Mouse (Mus musculus): Measurements from ENCODE around the gene Zfp526. TPM values are rescaled to one million over a fixed set of nuclear protein-coding genes. Genes with fewer than 3 reads are reported as not detected.

The Zfp526 gene
- total RNA-seq, 2 experiments from 2014 or later: 18.0 to 27.6 TPM

DNA sequence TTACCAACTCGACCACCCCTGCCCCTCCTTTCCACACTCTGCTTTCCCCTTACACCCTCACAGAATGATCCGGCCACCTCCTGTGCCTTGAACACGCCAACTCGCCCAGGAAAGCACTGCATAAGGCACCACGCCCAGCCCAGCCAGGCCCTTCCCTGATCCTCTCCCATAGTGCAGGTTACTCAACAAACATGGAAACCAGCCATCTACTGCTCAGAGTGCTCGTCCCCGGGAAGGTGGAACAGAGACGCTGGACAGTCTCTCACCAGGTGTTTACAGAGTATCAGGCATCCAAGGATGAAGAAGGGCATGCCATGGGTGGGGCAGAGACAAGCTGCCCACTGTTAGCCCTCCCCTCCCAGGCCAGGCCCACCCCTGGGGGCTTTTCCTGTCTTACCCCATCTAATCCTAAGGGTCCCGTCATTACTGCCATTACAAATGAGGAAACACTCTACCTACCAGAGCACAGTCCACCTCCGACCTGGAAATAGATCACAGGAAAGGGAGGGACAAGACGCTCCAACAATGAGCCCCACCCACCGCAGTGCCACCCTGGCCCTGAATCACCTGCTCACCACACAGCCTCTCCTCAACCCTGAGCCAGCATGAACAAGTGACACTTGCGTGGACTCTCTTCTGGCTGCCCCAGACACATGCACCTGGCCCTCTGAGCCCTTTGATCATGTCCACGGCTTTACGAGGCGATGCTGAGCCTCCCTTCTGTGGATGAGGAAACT lies 15.0 kb upstream of the Zfp526 start:
- ATAC-seq (replicated peaks; ENCODE audit: low FRiP score, poor library complexity, severe bottlenecking): no peak

DNA sequence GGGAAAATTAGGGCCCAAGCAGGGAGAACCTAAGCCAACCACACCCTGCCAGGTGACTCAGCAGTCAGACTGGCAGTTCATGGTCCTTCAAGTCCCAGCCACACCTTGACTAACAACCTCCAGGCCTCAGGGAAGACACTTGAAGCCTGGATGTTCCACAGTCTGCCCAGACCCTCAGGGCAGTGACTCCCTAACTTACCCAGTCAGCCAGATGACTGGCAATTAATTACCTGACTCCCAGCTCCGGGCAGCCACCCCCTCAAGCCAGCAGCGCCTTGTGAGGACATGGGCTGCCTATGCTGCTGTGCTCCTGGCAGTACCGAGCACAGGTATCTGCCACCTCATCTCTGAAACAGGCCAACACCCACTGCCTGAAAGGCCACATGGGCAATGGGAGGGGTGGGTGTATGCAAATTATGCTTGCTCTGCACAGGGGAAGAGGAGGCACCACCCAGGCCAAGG lies 12.0 kb upstream of the Zfp526 start:
- peak; percentile 90 for ATAC-seq (replicated peaks; ENCODE audit: low FRiP score, poor library complexity, severe bottlenecking)

DNA sequence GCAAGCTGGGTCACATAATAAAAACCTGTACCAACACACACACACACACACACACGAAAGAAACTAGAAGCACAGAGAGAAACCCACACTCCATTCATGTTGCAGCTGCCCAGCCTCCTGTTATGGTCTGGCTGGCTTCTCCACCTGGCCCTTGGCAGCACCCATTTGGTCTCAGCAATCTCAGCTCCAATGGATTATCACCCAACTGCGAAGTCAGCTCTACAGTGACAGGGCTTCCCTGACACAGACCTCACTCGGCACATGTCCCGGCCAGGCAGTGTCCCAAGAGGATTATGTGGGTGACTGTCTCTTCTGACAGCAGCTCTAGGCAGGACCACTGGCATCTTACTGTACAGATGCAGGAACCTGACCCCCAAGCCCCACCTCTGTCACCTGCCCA lies 10.7 kb upstream of the Zfp526 start:
- no peak for ATAC-seq (replicated peaks; ENCODE audit: low FRiP score, poor library complexity, severe bottlenecking)

DNA sequence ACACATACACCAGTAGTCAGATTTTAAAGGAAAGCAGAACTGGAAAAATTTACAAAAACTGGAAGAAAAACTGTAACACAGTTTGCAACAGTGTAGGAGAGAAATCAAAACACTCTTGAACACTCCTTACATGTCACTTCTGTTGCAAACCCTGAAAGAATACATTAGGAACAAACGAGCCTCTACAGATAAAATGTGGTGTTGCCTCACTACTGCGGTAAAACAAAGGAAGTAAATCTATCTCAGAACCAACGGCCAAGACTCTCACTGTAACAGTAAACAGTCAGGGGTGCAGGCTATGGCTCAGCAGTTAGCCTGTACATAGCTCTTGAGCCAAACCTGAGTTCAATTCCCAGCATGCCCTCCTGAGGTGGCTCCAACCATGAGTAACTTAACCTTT lies 8.1 kb upstream of the Zfp526 start:
- no peak for ATAC-seq (replicated peaks; ENCODE audit: low FRiP score, poor library complexity, severe bottlenecking)

DNA sequence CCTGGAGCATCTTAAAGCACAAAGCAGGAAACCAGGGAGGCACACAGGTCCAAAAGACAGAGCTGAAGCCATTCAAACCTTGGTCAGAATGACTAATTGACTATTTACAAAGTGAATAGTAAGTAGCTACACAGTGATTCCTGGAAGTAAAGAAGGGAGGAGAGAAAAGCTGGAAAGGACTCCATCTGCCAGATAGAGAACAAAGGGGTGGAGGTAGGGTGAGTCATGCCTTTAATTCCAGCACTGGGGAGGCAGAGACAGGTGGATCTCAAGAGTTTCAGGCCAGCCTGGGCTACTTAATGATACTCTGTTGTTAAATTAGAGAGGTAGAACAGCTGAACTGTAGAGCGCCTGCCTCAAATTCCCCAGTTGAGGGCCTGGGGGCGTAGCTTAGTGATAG lies 7.1 kb upstream of the Zfp526 start:
- ATAC-seq (replicated peaks; ENCODE audit: low FRiP score, poor library complexity, severe bottlenecking): no peak

DNA sequence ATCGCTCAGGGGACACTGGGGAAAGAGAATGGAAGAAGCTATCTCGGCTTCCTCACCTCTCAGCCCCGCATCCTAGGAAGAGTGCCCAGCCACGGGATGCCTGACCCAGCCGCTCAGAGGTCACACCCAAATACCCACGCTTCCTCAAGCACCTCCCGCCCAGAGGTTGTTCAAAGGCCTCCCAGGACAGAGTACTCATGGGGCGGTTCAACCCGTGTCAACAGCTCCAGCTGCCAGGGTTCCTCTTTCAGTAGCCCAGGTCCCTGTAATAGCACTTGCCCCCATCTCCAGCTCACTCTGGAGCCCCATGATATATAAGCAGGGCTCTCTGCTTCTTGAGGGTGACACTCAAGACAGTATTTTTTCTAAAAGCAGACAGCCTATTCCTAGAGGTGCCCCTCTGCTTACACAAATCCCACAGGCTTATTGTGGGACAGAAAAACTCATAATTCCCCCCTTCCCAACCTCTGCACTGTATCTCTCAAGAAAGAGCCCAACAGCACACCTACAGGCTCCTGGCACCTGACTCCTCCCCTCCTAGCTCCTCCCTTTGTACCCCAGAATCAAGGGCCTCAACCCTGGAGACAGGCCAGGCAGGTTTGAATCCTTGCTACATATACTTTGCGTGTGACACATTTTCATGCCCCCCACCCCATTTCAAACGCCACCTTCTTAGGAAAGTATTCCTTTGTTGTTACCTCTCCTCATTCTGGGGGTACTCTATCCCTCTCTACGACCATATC lies 3.4 kb upstream of the Zfp526 start:
- 0 out of 2 replicates have a peak, but pooled peaks have one; percentile 17 for ATAC-seq (replicated peaks; ENCODE audit: low FRiP score, poor library complexity, severe bottlenecking)

DNA sequence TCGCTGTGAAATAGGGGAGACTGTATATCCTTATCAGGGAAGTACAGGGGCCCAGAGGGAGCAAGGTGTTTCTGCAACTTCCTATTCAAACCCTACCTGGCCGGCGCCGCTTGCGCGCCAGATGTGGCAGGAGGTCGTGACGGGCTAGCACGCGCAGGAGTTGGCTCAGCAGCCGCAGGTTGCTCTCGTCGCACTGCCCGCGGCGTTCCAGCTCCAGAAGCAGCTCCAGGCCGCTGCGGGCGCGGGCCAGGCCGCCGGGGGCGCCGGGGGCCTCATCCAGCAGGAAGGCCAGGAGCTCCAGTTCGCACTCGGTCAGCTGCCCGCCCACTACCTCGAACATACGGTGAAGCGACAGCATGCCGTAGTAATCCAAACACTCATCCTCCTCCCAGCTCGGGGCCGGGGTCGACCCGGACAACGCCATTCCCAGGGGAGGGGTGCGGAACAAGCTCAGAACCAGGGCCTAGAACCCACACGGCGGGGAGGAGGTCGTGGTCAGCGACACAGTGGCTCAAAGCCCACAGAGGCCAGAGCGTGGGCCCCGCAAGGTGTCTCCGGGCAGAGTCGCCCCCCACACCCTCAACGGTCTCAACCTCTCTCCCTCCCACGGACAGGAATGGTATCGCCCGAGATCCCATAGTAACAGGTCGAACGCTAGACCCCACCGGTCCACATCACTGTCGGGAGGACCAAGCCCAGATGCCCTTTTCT lies 2.4 kb upstream of the Zfp526 start:
- ATAC-seq (replicated peaks; ENCODE audit: low FRiP score, poor library complexity, severe bottlenecking): peak; percentile 45

DNA sequence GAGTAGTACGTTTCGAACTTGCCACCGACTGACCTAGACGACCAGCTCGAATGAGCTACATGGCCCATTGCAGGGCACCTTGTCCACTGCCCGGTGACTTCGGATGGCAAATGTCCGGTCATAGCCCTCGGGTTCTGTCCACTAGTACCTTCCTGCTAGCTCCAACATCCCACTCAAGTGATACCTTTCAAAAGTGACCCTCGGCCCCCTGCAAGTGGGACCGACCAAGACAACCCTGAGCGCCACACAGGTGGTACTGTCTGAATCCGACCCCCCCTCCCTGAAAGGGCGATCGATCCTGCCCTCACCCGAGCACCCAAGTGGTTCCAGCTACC lies 1.8 kb upstream of the Zfp526 start:
- ATAC-seq (replicated peaks; ENCODE audit: low FRiP score, poor library complexity, severe bottlenecking): no peak

DNA sequence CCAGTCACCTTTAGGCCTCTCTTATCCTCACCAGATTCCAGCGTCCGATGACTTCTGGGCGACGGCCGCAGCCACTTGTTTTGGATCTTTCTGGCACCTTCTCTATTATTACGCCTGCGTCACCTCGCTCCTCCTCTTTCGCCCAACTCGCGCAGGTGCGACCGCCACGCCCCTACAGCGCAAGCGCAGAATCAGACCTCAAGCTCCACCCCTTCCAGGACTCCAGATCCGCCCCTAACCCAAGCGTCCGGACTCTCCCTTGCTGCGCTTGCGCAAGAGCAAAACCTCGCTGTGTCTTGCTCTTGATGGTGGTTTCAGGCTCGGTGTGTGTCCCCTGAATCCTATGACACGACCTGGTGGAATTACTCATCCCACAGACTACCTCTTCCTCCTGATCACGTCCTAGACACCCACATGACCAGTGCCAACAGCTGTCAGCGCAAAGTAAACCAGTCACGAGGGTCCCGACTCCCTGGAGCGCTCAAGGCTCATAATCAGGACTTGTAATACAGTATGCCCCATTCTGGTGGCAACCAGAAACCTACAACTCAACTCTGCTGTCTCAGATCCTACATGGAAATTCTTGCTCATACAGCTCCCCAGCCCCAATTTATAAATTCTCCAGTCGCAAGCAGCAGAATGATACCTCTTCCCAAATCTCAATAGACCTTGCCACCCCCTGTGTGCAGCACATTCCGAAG lies 1.3 kb upstream of the Zfp526 start:
- peak; percentile 63 for ATAC-seq (replicated peaks; ENCODE audit: low FRiP score, poor library complexity, severe bottlenecking)

DNA sequence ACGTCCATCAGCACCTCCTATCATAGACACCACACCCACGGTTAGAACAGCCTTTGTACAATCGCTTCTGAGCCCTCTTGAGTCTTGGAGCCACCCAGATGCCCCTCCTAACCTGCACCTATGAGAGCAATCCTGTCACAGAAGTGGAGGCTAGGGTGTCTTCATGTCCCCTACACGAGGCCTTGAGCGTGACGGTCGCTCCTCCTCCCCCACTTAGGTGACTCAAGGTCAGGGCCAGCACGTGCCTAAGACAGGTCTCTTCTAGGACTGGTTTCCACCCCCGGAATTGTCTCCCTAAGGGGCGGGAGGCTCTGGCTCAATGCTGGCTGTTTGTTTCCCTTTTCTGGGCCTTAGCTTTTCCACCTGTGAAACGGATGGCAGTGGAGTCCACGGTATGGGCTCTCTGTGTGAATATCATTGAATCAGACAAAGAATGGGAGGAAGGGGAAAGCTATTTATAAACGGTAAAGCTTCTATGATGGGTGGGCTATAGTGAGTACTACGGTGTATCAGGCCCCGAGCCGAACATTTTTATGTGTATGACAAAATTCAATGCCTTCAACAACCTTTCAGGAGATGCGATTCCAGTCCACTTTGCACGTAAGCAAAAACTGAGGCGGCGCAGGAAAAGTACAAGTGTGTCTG lies 646 bp upstream of the Zfp526 start, which contains the start of gene Dedd2:
Gene Dedd2, minus strand, starts transcription at position 159 of the 645 bp plus-strand sequence.
- peak; percentile 20 for ATAC-seq (replicated peaks; ENCODE audit: low FRiP score, poor library complexity, severe bottlenecking)

DNA sequence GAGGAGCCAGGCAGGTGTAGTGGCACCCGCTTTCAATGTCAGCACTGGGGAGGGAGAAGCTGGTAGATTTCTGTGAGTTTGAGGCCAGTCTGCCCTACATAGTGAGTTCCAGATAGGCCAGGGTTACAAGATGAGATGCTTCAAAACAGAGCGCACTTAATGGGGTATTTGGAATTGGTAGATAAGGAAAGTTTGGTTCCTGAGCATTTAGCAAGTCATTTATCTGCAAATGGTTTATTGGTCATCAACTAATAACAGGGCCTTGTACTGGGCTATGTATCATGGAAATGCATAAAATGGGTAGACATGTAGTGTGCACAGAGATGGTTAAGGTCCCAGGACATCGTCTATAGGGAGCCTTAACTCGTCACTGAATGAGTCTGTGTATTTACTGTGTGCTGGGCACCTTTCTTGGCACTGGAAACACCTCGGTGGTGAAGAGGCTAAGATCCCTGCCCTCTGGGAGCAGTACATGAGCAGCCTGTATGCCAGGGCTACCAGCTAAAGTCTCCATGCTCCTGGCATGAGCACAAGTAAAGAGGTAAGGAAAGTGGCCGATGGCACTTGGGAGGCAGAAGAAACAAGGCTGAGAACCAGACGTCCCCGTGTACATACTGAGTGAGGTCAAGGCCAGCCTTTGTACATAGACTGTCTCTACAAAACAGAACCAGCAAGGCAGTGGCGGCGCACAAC lies 1.2 kb downstream of the Zfp526 start:
- 0 out of 2 replicates have a peak, but pooled peaks have one; percentile 6 for ATAC-seq (replicated peaks; ENCODE audit: low FRiP score, poor library complexity, severe bottlenecking)

DNA sequence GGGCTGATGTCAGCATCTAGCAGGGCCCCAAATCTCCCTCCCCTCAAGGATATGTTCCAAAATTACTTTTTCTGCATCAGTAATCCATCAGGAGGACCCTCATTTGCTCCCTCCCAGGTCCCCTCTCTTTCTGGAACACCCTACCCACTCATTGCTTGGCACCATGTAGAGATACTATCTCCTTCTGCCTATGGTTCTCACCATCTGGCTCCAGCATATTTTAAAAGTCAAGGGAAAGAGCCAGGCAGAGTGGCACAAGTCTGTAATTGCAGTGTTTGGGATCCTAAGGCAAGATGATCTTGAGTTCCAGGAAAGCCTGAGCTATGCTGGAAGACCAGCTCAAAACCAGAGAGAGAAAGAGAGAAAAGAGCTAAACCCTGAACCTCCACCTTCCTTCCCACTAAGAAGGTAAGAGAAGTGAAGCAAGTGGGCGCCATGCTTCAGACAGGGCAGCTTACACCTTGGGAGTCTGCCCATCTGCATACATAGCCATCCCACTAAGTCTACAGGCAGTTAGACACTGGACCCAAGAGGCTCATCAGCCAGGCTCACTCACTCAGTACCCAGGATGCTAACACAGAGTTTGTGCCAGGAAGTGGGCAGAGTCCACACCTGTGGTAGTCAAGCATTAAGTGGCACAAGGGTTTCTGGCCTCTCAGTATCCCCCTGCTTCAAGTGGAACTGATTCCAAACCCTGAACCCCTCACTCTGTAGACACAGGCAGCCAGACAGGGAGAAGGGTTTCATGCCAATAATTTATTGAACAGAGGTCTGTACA lies 6.5 kb downstream of the Zfp526 start:
- no peak for ATAC-seq (replicated peaks; ENCODE audit: low FRiP score, poor library complexity, severe bottlenecking)

DNA sequence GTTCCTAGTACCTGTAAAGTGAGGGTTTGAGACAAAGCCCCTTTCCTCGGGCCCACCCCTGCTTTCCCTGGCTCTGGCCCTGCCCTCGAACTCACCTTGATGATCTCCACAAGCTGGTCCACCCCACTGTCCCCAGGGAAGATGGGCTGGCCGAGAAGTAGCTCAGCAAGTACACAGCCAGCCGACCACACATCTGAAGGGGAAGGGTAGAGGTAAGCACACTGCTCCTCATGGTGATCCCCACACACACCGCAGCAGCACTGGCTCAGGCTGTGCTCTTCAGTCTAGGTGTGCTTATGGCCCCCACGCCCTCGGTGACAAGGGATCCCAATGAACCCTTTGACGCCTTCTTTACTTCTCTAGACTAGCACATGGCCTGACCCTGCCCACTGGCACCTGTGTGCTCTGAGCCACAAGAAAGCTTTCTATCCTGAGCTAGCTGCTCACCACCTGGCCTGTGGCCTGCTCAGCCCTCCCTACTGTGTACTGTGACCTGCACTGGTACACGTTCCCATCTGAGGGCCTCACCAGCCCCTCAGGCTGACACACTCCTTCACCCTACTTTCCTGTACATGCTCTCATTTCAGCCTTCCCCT lies 9.6 kb downstream of the Zfp526 start:
- ATAC-seq (replicated peaks; ENCODE audit: low FRiP score, poor library complexity, severe bottlenecking): no peak

DNA sequence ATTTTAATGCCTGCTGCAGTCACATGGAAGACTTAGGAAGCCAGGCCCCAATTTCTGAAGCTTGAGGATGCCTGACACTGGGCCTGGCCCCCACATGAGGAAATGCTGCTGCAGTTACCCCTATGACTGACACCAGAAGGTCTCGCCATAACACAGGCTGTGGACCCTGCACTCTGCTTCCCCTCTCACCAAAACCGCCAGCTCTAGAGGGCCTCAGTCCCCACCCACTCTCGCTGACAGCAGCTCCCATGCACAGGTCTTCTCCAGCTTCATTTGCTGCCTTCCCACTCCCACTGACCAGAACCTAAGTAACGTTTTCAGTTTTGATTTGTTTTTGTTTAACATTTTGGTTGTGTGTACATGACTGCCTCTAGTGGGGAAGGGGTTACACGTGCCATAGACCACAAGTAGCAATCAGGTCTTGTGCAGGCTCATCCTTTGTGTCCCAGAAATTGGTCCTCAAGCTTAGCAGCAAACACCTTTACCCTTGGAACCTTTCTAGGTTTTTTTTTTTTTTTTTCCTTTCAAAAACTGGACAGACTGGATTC lies 10.9 kb downstream of the Zfp526 start:
- no peak for ATAC-seq (replicated peaks; ENCODE audit: low FRiP score, poor library complexity, severe bottlenecking)

DNA sequence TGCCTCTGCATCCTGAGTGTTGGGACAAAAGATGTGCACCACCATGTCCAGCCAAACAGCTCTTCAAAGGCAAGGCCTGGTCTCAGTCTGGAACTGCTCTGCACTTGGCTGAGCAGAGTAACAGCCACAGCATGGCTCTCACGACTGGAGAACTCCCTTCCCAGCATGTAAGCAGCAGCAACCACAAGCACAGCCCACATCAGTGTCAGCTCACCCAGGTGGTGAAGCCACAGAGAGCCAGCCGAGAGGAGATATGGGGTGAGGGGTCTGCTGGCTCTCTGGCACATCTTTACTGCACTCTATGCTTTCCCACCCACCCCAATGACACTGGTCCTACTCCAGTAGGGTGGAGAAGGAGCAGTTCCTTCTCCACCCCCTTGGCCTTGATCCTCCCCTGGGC lies 11.8 kb downstream of the Zfp526 start:
- ATAC-seq (replicated peaks; ENCODE audit: low FRiP score, poor library complexity, severe bottlenecking): no peak

DNA sequence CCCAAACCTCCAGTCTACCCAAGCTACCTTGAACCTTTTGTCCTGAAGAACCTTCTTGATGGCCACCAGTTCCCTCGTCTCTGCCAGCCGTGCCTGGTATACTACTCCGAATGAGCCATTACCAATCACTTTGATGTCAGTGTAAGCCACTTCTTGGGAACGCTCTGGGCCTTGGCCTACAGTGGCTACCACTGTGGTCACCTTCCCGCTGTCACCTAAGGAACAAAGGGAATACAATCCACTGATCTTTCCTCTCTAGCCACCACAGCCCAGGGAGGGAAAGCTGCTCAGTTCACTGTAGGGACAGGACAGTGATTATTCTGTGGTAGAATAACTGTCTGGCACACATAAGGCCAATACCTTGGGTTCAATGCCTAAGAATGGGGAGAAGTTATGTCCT lies 14.3 kb downstream of the Zfp526 start:
- no peak for ATAC-seq (replicated peaks; ENCODE audit: low FRiP score, poor library complexity, severe bottlenecking)

DNA sequence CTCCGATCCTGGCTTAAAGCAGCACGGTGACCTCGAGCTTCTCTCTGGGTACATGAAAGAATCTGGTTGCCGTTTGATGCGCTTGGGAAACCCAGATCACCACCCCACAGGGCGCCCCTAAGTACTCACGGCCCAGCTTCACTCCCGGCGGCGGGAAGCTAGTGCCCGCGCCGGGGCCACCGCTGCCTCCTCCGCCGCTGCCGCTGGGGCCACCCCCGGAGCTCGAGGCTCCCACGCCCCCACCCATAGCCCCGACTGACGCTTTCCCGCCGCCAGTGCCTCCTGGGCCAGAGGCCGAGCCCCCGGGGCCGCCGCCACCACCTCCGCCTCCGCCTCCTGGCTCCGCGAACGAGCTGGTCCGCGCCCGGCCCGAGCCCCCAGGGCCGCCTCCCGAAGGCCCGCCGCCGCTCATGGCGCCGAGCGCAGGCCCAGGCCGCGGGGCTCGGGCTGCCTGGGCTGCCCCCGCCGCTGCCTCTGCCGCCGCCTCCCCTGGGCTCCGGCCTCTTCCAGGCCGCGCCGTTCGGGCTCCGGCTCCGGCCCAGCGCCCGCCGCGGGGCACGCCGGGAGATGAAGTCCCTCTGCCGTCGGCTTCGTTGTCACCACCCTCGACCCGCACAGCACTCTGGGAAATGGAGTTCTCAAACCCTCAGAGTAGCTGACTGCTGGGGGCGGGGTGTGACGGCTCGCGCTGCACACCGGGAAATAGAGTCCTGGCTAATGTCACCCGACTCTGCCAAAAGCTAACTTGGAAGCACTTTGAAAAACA lies 16.2 kb downstream of the Zfp526 start, which contains the start of gene Gsk3a:
Gene Gsk3a, minus strand, starts transcription at position 603 of the 766 bp plus-strand sequence.
- peak; percentile 73 for ATAC-seq (replicated peaks; ENCODE audit: low FRiP score, poor library complexity, severe bottlenecking)
